Mouse (Mus musculus) gastrocnemius, adult 18-20 months (tissue): Measurements from ENCODE around the gene Rasgrf1. TPM values are rescaled to one million over a fixed set of nuclear protein-coding genes. Genes with fewer than 3 reads are reported as not detected.
A peak's percentile ranks its signal among the peaks of the same experiment; 100 is the strongest.
"Not testable (repeated sequence)": the region's sequence is repeated elsewhere in the genome, so short reads cannot be mapped to it uniquely, and the experiment has no call there.

ENCODE experiments used
- DNase-seq: peaks from one replicate; pipeline ENCODE4 v3.0.0; 2021; ENCODE audit warnings: low spot score
- total RNA-seq, 2 experiments: library from RNA; stranded (reverse); gene quantifications; 2 replicates each; pipeline ENCODE4 v1.2.3; 2021

Gene Rasgrf1
- total RNA-seq, 2 experiments from 2014 or later = 0.05 TPM; not detected in 1

- DNase-seq = no peak
Measured at GRCm38 (mm10) chr9:90035794-90036193, 126.1 kb downstream of the Rasgrf1 start.

GRCm38 (mm10) chr9:90036313-90036712, 126.6 kb downstream of the Rasgrf1 start:
- no peak for DNase-seq

GRCm38 (mm10) chr9:90038535-90038934, 128.8 kb downstream of the Rasgrf1 start:
- DNase-seq = no peak

- DNase-seq = no peak
Measured at GRCm38 (mm10) chr9:90040916-90041315, 131.2 kb downstream of the Rasgrf1 start.

GRCm38 (mm10) chr9:90041556-90041955, 131.8 kb downstream of the Rasgrf1 start:
- no peak for DNase-seq

GRCm38 (mm10) chr9:90042906-90043305, 133.2 kb downstream of the Rasgrf1 start:
- not testable (repeated sequence) for DNase-seq

- no peak for DNase-seq
Measured at GRCm38 (mm10) chr9:90045191-90045590, 135.5 kb downstream of the Rasgrf1 start.

- DNase-seq = no peak
Measured at GRCm38 (mm10) chr9:90047937-90048627, 138.4 kb downstream of the Rasgrf1 start.

GRCm38 (mm10) chr9:90053852-90054251, 144.1 kb downstream of the Rasgrf1 start, which contains the start of gene Ctsh:
TSS of gene Ctsh (plus strand) at chr9:90054152.
- DNase-seq = no peak

GRCm38 (mm10) chr9:90054371-90055145, 144.8 kb downstream of the Rasgrf1 start:
- peak; percentile 50 for DNase-seq

- DNase-seq = no peak
Measured at GRCm38 (mm10) chr9:90055409-90055808, 145.7 kb downstream of the Rasgrf1 start.

GRCm38 (mm10) chr9:90055911-90056310, 146.2 kb downstream of the Rasgrf1 start:
- DNase-seq = no peak

GRCm38 (mm10) chr9:90056716-90057115, 147.0 kb downstream of the Rasgrf1 start:
- no peak for DNase-seq

GRCm38 (mm10) chr9:90059828-90060573, 150.3 kb downstream of the Rasgrf1 start:
- no peak for DNase-seq

- no peak for DNase-seq
Measured at GRCm38 (mm10) chr9:90060574-90060875, 150.8 kb downstream of the Rasgrf1 start.

- DNase-seq = not testable (repeated sequence)
Measured at GRCm38 (mm10) chr9:90060932-90061331, 151.2 kb downstream of the Rasgrf1 start.

GRCm38 (mm10) chr9:90067341-90067740, 157.6 kb downstream of the Rasgrf1 start:
- no peak for DNase-seq

- DNase-seq = no peak
Measured at GRCm38 (mm10) chr9:90068786-90069185, 159.1 kb downstream of the Rasgrf1 start.

- no peak for DNase-seq
Measured at GRCm38 (mm10) chr9:90069485-90069884, 159.8 kb downstream of the Rasgrf1 start.

GRCm38 (mm10) chr9:90070174-90070573, 160.5 kb downstream of the Rasgrf1 start:
- no peak for DNase-seq

- DNase-seq = no peak
Measured at GRCm38 (mm10) chr9:90075336-90075735, 165.6 kb downstream of the Rasgrf1 start.

GRCm38 (mm10) chr9:90076131-90076530, 166.4 kb downstream of the Rasgrf1 start:
- DNase-seq = no peak
